Mouse (Mus musculus) thymus, adult 2 months (tissue): ENCODE measurements around the gene Gpr45. TPM values are rescaled to one million over a fixed set of nuclear protein-coding genes. Genes with fewer than 3 reads are reported as not detected.

Experiments
- DNase-seq: peaks from one replicate; pipeline ENCODE4 v3.0.0; 2021
- H3K27ac ChIP-seq: fragments of 200-500 bp; 2 replicates; pipeline ENCODE4 v1.5.1; 2012; ENCODE audit warnings: low read length, control low read depth; ENCODE audit not compliant: control insufficient read depth, insufficient read depth
- H3K27me3 ChIP-seq: fragments of 200-500 bp; 2 replicates; pipeline ENCODE4 v1.6.1; 2012; ENCODE audit warnings: mild to moderate bottlenecking, low read length, moderate library complexity, mixed read lengths; ENCODE audit not compliant: control insufficient read depth, insufficient read depth
- H3K36me3 ChIP-seq: fragments of 200-500 bp; 2 replicates; pipeline ENCODE4 v1.6.1; 2012; ENCODE audit warnings: mild to moderate bottlenecking, low read length, moderate library complexity; ENCODE audit not compliant: control insufficient read depth, insufficient read depth
- H3K4me1 ChIP-seq: fragments of 200-500 bp; replicated peaks from 2 replicates; pipeline ENCODE4 v1.6.1; 2012; ENCODE audit warnings: low read length; ENCODE audit not compliant: control insufficient read depth, insufficient read depth
- H3K4me3 ChIP-seq: fragments of 200-500 bp; 2 replicates; pipeline ENCODE4 v1.5.1; 2012; ENCODE audit warnings: mild to moderate bottlenecking, low read length, control low read depth, moderate library complexity; ENCODE audit not compliant: control insufficient read depth, insufficient read depth
- CTCF ChIP-seq: fragments of 200-500 bp; IDR thresholded peaks from 2 replicates; pipeline ENCODE4 v1.5.1; 2012; ENCODE audit warnings: mild to moderate bottlenecking, control low read depth, low read length, moderate library complexity, borderline replicate concordance; ENCODE audit not compliant: control insufficient read depth, poor library complexity, insufficient read depth; ENCODE audit errors: extremely low read depth
- POLR2A ChIP-seq: fragments of 200-500 bp; IDR thresholded peaks from 2 replicates; pipeline ENCODE4 v1.6.1; 2012; ENCODE audit warnings: mild to moderate bottlenecking, low read length, control low read depth, moderate library complexity; ENCODE audit not compliant: control insufficient read depth, poor library complexity, insufficient read depth; ENCODE audit errors: extremely low read depth
- WGBS: fragments of 180-500 bp; shearing (Covaris S2); methylation state at CpG from one replicate; pipeline ENCODE4 v1.1.7; 2018; 5-methylcytosine and 5-hydroxymethylcytosine counted together
- polyA plus RNA-seq: library from polyadenylated mRNA; depleted of rRNA; stranded (reverse); fragments of >200 nt; gene quantifications from 2 replicates; pipeline ENCODE4 v1.2.3, GENCODE M21; 2012; rRNA removed

Gene Gpr45
- polyA plus RNA-seq = 0.60 and 2.4 TPM in 2 replicates

DNA sequence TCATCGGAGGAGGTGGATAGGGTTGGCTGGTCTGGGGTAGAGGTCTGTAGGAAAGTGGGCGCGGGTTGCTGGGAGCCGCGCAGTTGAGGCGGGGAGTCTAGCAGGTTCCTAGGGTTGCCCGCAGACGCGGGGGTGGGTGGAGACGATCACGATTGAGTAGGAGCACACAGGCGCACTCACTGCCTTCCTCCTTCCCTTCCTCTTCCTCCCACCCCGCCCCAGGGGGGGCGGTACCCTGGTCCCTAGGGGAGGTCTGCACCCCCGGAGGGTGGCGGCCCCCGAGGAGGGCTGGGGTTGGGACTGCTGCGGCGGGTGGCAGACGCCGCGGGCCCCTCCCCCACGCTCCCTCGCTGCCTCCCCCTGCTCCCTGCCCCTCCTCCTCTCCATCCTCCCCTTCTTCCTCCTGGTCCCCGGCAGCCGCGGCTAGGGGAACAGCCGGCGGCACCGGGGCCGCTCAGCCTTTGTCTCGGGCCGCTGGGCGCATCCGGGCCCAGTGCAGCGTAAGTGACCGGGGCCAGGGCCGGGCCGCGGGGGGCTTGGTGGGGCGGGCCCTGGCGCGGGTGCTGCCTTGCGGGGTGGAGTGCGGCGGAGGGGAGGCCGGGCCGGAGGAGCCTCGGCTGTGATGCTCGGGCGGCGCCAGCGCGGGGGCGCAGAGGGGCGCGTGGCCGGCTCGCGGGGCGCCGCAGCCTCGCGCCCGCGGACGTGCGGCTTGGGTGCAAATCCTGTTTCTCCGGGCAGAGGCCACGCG lies at the start of gene Gpr45:
Gene Gpr45 (plus strand): TSS at position 139 of the 748 bp plus-strand sequence.
- 1% methylated on average over 70 of the region's 71 CpGs for WGBS
- peak; percentile 54 for DNase-seq
- Histone ChIP-seq H3K4me3 (peak within 1 kb of the TSS; percentile 26), H3K27me3 (peaks cover 3% of the 10 kb centered on the region; the same call in 1 of the 2 replicates), H3K36me3 (no peaks in the 10 kb centered on the region), H3K27ac (no peak within 1 kb of the TSS), H3K4me1 (no peaks in the 10 kb centered on the region)
- TF ChIP-seq POLR2A (no peak), CTCF (no peak)

DNA sequence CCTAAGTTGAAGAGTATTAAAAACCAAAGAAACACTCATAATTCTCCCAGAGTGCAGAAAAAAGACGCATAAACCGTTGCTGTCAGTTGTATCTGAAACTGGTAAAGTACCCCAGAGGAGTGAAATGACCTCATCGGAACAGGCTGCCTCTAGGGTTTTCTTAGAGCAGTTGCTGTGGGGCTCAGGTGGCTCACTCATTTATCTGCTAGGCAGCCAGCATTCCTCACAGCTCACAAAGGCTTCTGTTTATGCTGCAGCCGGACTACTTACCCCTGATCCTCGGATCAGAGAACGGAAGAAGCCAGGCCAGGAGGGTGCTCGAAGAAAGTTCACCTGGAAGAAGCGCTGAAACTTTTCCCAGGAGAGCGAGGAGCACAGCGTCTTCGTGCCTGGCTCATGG lies 47.5 kb upstream of the Gpr45 start:
- no peaks in the 10 kb centered on the region for H3K27me3 ChIP-seq
- TF ChIP-seq POLR2A (no peak), CTCF (no peak)
- WGBS = 94% methylated on average over 11 of the region's 11 CpGs
- H3K27ac ChIP-seq = no peak overlapping the region
- peaks cover 5% of the 10 kb centered on the region; the same call in 1 of the 2 replicates for H3K36me3 ChIP-seq
- DNase-seq = no peak
- no peak overlapping the region for H3K4me3 ChIP-seq
- H3K4me1 ChIP-seq = no peaks in the 10 kb centered on the region

DNA sequence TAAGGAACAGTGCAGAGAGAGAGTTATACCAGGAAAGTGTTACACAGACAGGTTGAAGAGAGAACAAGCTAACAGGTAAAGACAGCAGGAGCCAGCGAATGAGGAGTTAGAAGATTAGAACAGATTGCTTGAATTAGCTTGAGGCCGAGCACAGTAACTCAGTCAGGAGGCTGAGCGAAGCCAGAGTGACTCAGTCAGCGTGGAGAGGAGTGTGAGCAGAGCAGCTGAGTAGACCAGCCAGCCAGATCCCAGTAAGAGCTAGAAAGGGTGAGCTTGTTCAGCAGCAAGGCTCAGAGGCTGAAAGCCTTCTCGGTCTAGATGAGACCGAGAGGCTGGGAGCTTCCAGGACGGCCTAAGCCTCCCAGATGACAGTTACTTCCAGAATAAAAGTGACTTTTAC lies 46.0 kb upstream of the Gpr45 start:
- WGBS = 98% methylated on average over 7 of the region's 7 CpGs
- H3K4me3 ChIP-seq = no peak overlapping the region
- no peaks in the 10 kb centered on the region for H3K4me1 ChIP-seq
- TF ChIP-seq CTCF = no peak
- no peaks in the 10 kb centered on the region for H3K27me3 ChIP-seq
- no peak overlapping the region for H3K27ac ChIP-seq
- no peak for DNase-seq
- no peaks in the 10 kb centered on the region for H3K36me3 ChIP-seq

DNA sequence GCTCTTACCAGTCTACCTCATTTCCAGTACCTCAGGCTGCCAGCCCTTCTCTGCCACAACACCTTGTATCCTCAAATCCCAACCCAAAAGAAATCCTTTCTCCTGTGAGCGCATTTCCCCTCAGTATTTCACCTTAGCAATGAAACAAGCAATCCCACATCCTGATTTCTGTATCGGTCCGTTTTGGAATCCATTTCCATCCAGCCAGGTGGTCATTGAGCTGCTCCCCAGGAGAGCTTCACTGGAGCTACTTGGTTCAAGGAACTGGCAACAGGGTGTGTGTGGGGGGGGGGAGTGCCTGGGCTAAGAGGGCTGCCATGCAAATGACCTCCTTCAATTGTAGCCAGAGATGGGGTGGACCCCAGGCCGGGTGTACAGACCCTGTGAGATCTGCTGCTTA lies 45.5 kb upstream of the Gpr45 start:
- TF ChIP-seq POLR2A (no peak), CTCF (no peak)
- H3K4me3 ChIP-seq = no peak overlapping the region

DNA sequence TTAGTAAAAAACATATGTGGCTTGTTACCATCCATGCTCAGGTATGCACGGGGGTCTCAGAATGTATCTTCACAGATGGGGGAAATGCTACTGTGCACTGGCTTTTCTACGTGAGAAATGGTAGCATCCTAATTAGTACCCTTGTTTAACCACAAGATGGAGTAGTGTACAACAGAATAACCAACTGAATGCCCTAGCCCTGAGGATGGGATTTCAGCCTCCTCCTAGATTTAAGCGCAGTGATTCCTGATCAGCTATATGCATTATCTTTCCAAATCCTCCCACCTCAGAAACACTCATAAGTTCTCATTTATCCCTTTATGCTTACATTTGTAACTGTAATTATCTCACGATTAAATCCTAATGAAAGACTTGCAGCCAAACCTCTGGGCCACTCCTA lies 37.6 kb upstream of the Gpr45 start:
- TF ChIP-seq CTCF (no peak), POLR2A (no peak)
- Histone ChIP-seq H3K27ac (no peak overlapping the region), H3K36me3 (no peaks in the 10 kb centered on the region), H3K27me3 (no peaks in the 10 kb centered on the region), H3K4me3 (no peak overlapping the region), H3K4me1 (no peaks in the 10 kb centered on the region)
- 16% methylated on average over 4 of the region's 4 CpGs for WGBS
- no peak for DNase-seq

More for the DNA sequence above, 45.5 kb upstream of the Gpr45 start:
- Histone ChIP-seq H3K27ac (no peak overlapping the region), H3K36me3 (no peaks in the 10 kb centered on the region), H3K27me3 (no peaks in the 10 kb centered on the region), H3K4me1 (no peaks in the 10 kb centered on the region)
- DNase-seq = no peak
- WGBS = 93% methylated on average over 4 of the region's 4 CpGs

DNA sequence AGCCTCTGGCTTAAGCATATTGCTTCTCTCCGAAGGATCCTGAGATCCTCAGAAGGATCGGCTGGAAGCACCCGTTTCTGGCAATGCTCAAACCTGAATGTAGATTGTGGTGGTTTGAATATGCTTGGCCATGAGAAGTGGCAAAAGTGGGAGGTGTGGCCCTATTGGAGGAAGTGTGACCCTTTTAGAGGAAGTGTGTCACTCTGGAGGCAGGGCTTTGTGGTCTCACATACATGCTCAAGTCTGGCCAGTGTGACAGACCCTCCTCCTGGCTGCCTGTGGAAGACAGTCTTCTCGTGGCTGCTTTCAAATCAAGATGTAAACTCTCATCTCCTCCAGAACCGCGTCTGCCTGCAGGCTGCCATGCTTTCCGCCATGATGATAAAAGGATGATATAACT lies 36.0 kb upstream of the Gpr45 start:
- Histone ChIP-seq H3K27ac (no peak overlapping the region), H3K27me3 (no peaks in the 10 kb centered on the region), H3K4me1 (no peaks in the 10 kb centered on the region), H3K4me3 (no peak overlapping the region), H3K36me3 (no peaks in the 10 kb centered on the region)
- TF ChIP-seq CTCF = no peak
- TF ChIP-seq POLR2A = no peak
- no peak for DNase-seq
- 80% methylated on average over 7 of the region's 7 CpGs for WGBS

DNA sequence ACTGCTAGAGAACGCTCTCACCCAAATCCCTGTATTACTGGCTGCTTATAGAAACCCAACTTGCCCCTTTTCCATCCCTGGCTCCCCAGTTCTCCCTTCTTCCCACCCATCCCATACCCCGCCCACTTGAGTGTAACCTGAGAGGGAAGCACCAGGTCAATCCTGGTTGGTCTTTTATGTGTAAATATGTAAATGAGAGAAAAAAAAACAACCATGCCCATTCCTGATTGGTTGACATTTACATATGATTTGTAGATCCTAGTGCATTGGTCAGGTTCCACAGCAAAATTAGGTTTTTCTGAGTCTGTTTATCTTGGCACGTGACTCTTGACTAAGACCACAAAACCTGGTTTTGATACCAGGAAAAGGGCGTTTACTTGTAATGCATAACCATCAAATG lies 34.8 kb upstream of the Gpr45 start:
- 54% methylated on average over 4 of the region's 4 CpGs for WGBS

More for the DNA sequence above, 34.8 kb upstream of the Gpr45 start:
- no peaks in the 10 kb centered on the region for H3K4me1 ChIP-seq
- TF ChIP-seq POLR2A (no peak), CTCF (no peak)
- H3K36me3 ChIP-seq = no peaks in the 10 kb centered on the region
- H3K27me3 ChIP-seq = no peaks in the 10 kb centered on the region
- DNase-seq = no peak
- H3K27ac ChIP-seq = no peak overlapping the region
- H3K4me3 ChIP-seq = no peak overlapping the region
